Mouse (Mus musculus): Measurements from ENCODE around the gene Spon1. TPM values are rescaled to one million over a fixed set of nuclear protein-coding genes. Genes with fewer than 3 reads are reported as not detected.

Spon1 gene
- total and polyA plus RNA-seq, 3 experiments = not detected

- dilution Hi-C loops (cut with MboI; ENCODE audit: extremely low pct_ligation_motif_present, extremely low pct_unique_long_range_greater_than_20kb, low sequenced_read_pairs) = no loop called here
Observed at GRCm38 (mm10) chr7:114087341-114087740, 321.5 kb downstream of the Spon1 start.

GRCm38 (mm10) chr7:114087986-114088385, 322.2 kb downstream of the Spon1 start:
- no peaks in the 10 kb centered on the region for H3K27me3 ChIP-seq (replicated peaks)
- no peaks in the 10 kb centered on the region for H3K9me3 ChIP-seq (replicated peaks; ENCODE audit: low read length)
- peaks cover 15 to 84% of the 10 kb centered on the region in 2 experiments; a peak in 3 of 4 replicates for H3K4me1 ChIP-seq (ENCODE audit: control insufficient read depth in 1 of 2, insufficient read depth in 2 of 2)
- H3K4me2 ChIP-seq (ENCODE audit: insufficient read depth, low read depth, poor library complexity, severe bottlenecking) = no peak overlapping the region
- no peaks in the 10 kb centered on the region for H3K79me2 ChIP-seq (replicated peaks; ENCODE audit: control insufficient read depth, extremely low read depth, insufficient read depth, poor library complexity, severe bottlenecking)
- TF ChIP-seq NELFE (IDR thresholded peaks at IDR 0.05; ENCODE audit: low read depth, low read length) (no peak), TCF12 (IDR thresholded peaks at IDR 0.05; ENCODE audit: low read depth, low read length) (no peak), ELF1 (IDR thresholded peaks at IDR 0.05; ENCODE audit: low read depth, low read length) (no peak), ZC3H11A (IDR thresholded peaks at IDR 0.05; ENCODE audit: low read depth, low read length) (no peak), UBTF (IDR thresholded peaks at IDR 0.05; ENCODE audit: low read depth, low read length) (no peak), SMC3 (IDR thresholded peaks at IDR 0.05; ENCODE audit: low read depth, low read length) (no peak), MAX (IDR thresholded peaks at IDR 0.05; ENCODE audit: low read length) (no peak), KAT2A (IDR thresholded peaks at IDR 0.05; ENCODE audit: insufficient replicate concordance, low read length) (no peak), PAX5 (IDR thresholded peaks at IDR 0.05; ENCODE audit: low read length) (no peak), EP300 (IDR thresholded peaks at IDR 0.05; ENCODE audit: low read length) (no peak), MYC (IDR thresholded peaks at IDR 0.05; ENCODE audit: low read depth, low read length) (no peak), SIN3A (IDR thresholded peaks at IDR 0.05; ENCODE audit: low read length) (no peak), NRF1 (IDR thresholded peaks at IDR 0.05; ENCODE audit: low read depth, low read length) (no peak)
- H3K9ac ChIP-seq (ENCODE audit: insufficient read depth, low read depth) = no peak overlapping the region
- dilution Hi-C loops (cut with MboI; ENCODE audit: extremely low pct_ligation_motif_present, extremely low pct_unique_long_range_greater_than_20kb, low sequenced_read_pairs) = no loop called here
- in situ Hi-C loops (cut with MboI; ENCODE audit: low pct_ligation_motif_present, low pct_unique_long_range_greater_than_20kb, low sequenced_read_pairs) = no loop called here
- H3K4me3 ChIP-seq (replicated peaks in 1 of 3; ENCODE audit: low read depth in 2 of 3, low read length in 2 of 3, poor library complexity in 1 of 3) = no peak overlapping the region
- no peak overlapping the region for H3K27ac ChIP-seq (ENCODE audit: insufficient read depth, low read depth)
- no peak for DNase-seq (ENCODE audit: extremely low read depth)
- H3K36me3 ChIP-seq (replicated peaks in 1 of 2; ENCODE audit: control insufficient read depth in 1 of 2, insufficient read depth in 1 of 2, low read length in 1 of 2) = no peaks in the 10 kb centered on the region

More at GRCm38 (mm10) chr7:114087341-114087740, 321.5 kb downstream of the Spon1 start:
- Histone ChIP-seq H3K27me3 (replicated peaks) (no peaks in the 10 kb centered on the region), H3K4me2 (ENCODE audit: insufficient read depth, low read depth, poor library complexity, severe bottlenecking) (no peak overlapping the region), H3K9me3 (replicated peaks; ENCODE audit: low read length) (no peaks in the 10 kb centered on the region), H3K9ac (ENCODE audit: insufficient read depth, low read depth) (no peak overlapping the region), H3K4me1 (ENCODE audit: control insufficient read depth in 1 of 2, insufficient read depth in 2 of 2) (peaks cover 18 to 83% of the 10 kb centered on the region in 2 experiments; a peak in 3 of 4 replicates), H3K4me3 (replicated peaks in 1 of 3; ENCODE audit: low read depth in 2 of 3, low read length in 2 of 3, poor library complexity in 1 of 3) (no peak overlapping the region), H3K36me3 (replicated peaks in 1 of 2; ENCODE audit: control insufficient read depth in 1 of 2, insufficient read depth in 1 of 2, low read length in 1 of 2) (no peaks in the 10 kb centered on the region), H3K27ac (ENCODE audit: insufficient read depth, low read depth) (no peak overlapping the region), H3K79me2 (replicated peaks; ENCODE audit: control insufficient read depth, extremely low read depth, insufficient read depth, poor library complexity, severe bottlenecking) (no peaks in the 10 kb centered on the region)
- in situ Hi-C loops (cut with MboI; ENCODE audit: low pct_ligation_motif_present, low pct_unique_long_range_greater_than_20kb, low sequenced_read_pairs) = no loop called here
- no peak for DNase-seq (ENCODE audit: extremely low read depth)
- no peak for TF ChIP-seq IRF4 (IDR thresholded peaks at IDR 0.05; ENCODE audit: low read depth, low read length)
- no peak for TF ChIP-seq KAT2A (IDR thresholded peaks at IDR 0.05; ENCODE audit: insufficient replicate concordance, low read length)
- TF ChIP-seq TCF12 (IDR thresholded peaks at IDR 0.05; ENCODE audit: low read depth, low read length) = no peak
- TF ChIP-seq MAZ (IDR thresholded peaks at IDR 0.05; ENCODE audit: low read depth, low read length) = no peak
- TF ChIP-seq NELFE (IDR thresholded peaks at IDR 0.05; ENCODE audit: low read depth, low read length) = no peak
- TF ChIP-seq ZMIZ1 (IDR thresholded peaks at IDR 0.05; ENCODE audit: low read depth, low read length) = no peak
- TF ChIP-seq USF2 (conservative IDR thresholded peaks at IDR 0.05; ENCODE audit: low read depth, low read length) = no peak
- TF ChIP-seq TBP (conservative IDR thresholded peaks at IDR 0.05; ENCODE audit: low read depth, low read length) = no peak
- TF ChIP-seq RCOR1 (conservative IDR thresholded peaks at IDR 0.05; ENCODE audit: low read depth, low read length) = no peak
- no peak for TF ChIP-seq HCFC1 (IDR thresholded peaks at IDR 0.05; ENCODE audit: low read depth, low read length)
- no peak for TF ChIP-seq JUND (conservative IDR thresholded peaks at IDR 0.05; ENCODE audit: low read depth, low read length)
- TF ChIP-seq PAX5 (IDR thresholded peaks at IDR 0.05; ENCODE audit: low read length) = no peak
- TF ChIP-seq EP300 (IDR thresholded peaks at IDR 0.05; ENCODE audit: low read length) = no peak
- TF ChIP-seq POLR2A (IDR thresholded peaks at IDR 0.05; ENCODE audit: low read depth, low read length) = no peak
